ENCODE assay signal across 9 mouse cellular contexts in the genomic region with DNA sequence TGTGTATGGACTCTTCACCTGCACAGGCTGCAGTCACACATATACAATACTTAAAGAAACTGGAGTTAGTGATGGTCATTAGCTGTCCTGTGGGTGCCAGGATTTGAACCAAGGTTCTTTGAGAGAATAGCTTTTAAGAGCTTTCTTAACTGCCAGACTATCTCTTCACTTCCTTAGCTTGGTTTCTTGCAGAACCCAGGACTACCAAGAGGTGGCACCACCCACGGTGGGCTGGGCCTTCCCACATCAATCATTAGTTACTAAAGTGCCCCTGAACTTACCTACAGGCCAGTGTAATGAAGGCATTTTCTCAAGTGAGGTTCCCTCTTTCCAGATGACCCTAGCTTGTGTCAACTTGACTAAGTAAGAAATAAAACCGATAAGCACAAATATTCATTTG. TPM values are rescaled to one million over a fixed set of nuclear protein-coding genes. Genes with fewer than 3 reads are reported as not detected.
A peak's percentile ranks its signal among the peaks of the same experiment; 100 is the strongest.
DNase-seq lines count a peak whose midpoint lies in the region; ATAC-seq and TF ChIP-seq lines count a peak whose summit lies in the region.
"Had no signal": no experiment of that assay in that cellular context is flagged by ENCODE, and none has a peak within 500 bp of the region (broad histone marks: within the 10 kb centered on the region; RNA-seq: fewer than 3 reads in every experiment).

No protein-coding gene starts in this region.

- peak; percentile 50 for TF ChIP-seq CTCF in intestine, postnatal 0 days (IDR thresholded peaks at IDR 0.05; ENCODE audit: low read depth)
- TF ChIP-seq CTCF in ES-Bruce4 (IDR thresholded peaks at IDR 0.05; ENCODE audit: low read depth, low read length), result peak; percentile 57
- peak; percentile 48 for TF ChIP-seq CTCF in lung, postnatal 0 days (IDR thresholded peaks at IDR 0.05)

- DNase-seq in 416B (ENCODE audit: low read depth), result peak; percentile 57
- no peak for DNase-seq in lung, postnatal 0 days (ENCODE audit: low spot score)
- DNase-seq in left cerebral cortex, postnatal 25 days (ENCODE audit: low spot score in 2 of 2), result no peak
- DNase-seq: liver, embryonic 13.5 days had no signal

- WGBS in intestine, postnatal 0 days, result 71% methylated on average over 2 of the region's 2 CpGs
- 71% methylated on average over 2 of the region's 2 CpGs for WGBS in intestine, embryonic 15.5 days
- WGBS in lung, postnatal 0 days, result 62% methylated on average over 2 of the region's 2 CpGs
- 78% methylated on average over 2 of the region's 2 CpGs for WGBS in midbrain, embryonic 13.5 days

- ATAC-seq in intestine, postnatal 0 days, result no peak
- no peak for ATAC-seq in intestine, embryonic 15.5 days
- no peak for ATAC-seq in lung, postnatal 0 days
- no peak for ATAC-seq in midbrain, embryonic 13.5 days

- no peak for TF ChIP-seq EP300 in ES-Bruce4 (IDR thresholded peaks at IDR 0.05; ENCODE audit: insufficient read depth, low read depth, low read length)
- TF ChIP-seq EP300 in lung, postnatal 0 days (IDR thresholded peaks at IDR 0.05), result no peak

- no peaks in the 10 kb centered on the region for H3K9me3 ChIP-seq in intestine, postnatal 0 days (ENCODE audit: control insufficient read depth)
- H3K9me3 ChIP-seq in intestine, embryonic 15.5 days, result no peaks in the 10 kb centered on the region
- H3K9me3 ChIP-seq in ES-Bruce4 (replicated peaks; ENCODE audit: control insufficient read depth, insufficient read depth, low read length, poor library complexity, severe bottlenecking), result no peaks in the 10 kb centered on the region
- no peaks in the 10 kb centered on the region for H3K9me3 ChIP-seq in lung, postnatal 0 days (ENCODE audit: low read length)
- H3K9me3 ChIP-seq in midbrain, embryonic 13.5 days, result no peaks in the 10 kb centered on the region
- H3K9me3 ChIP-seq: liver, embryonic 13.5 days; neural tube, embryonic 13.5 days had no signal

- no peaks in the 10 kb centered on the region for H3K27me3 ChIP-seq in intestine, postnatal 0 days (replicated peaks; ENCODE audit: control insufficient read depth, insufficient read depth, low read length)
- no peaks in the 10 kb centered on the region for H3K27me3 ChIP-seq in intestine, embryonic 15.5 days (replicated peaks)
- no peaks in the 10 kb centered on the region for H3K27me3 ChIP-seq in ES-Bruce4 (ENCODE audit: control insufficient read depth, insufficient read depth, low read length, poor library complexity, severe bottlenecking)
- H3K27me3 ChIP-seq in lung, postnatal 0 days (replicated peaks; ENCODE audit: insufficient read depth, low read length), result no peaks in the 10 kb centered on the region
- no peaks in the 10 kb centered on the region for H3K27me3 ChIP-seq in midbrain, embryonic 13.5 days
- H3K27me3 ChIP-seq: liver, embryonic 13.5 days; neural tube, embryonic 13.5 days had no signal

- no peak overlapping the region for H3K9ac ChIP-seq in intestine, postnatal 0 days (ENCODE audit: low read depth, low read length)
- H3K9ac ChIP-seq in intestine, embryonic 15.5 days, result no peak overlapping the region
- no peak overlapping the region for H3K9ac ChIP-seq in ES-Bruce4 (ENCODE audit: low read depth, poor library complexity, severe bottlenecking)
- no peak overlapping the region for H3K9ac ChIP-seq in lung, postnatal 0 days (replicated peaks; ENCODE audit: low read depth)
- no peak overlapping the region for H3K9ac ChIP-seq in midbrain, embryonic 13.5 days (replicated peaks)

- no peaks in the 10 kb centered on the region for H3K36me3 ChIP-seq in intestine, postnatal 0 days (ENCODE audit: control insufficient read depth, insufficient read depth)
- no peaks in the 10 kb centered on the region for H3K36me3 ChIP-seq in intestine, embryonic 15.5 days
- no peaks in the 10 kb centered on the region for H3K36me3 ChIP-seq in ES-Bruce4 (ENCODE audit: control insufficient read depth, insufficient read depth, low read length, poor library complexity, severe bottlenecking)
- no peaks in the 10 kb centered on the region for H3K36me3 ChIP-seq in lung, postnatal 0 days (ENCODE audit: insufficient read depth, low read length)
- H3K36me3 ChIP-seq in midbrain, embryonic 13.5 days, result no peaks in the 10 kb centered on the region
- H3K36me3 ChIP-seq: liver, embryonic 13.5 days; neural tube, embryonic 13.5 days had no signal

- intact Hi-C loops in left cerebral cortex, postnatal 25 days (cut with DNase I), result no loop called here

- no peak overlapping the region for H3K27ac ChIP-seq in intestine, postnatal 0 days (ENCODE audit: low read depth, low read length)
- H3K27ac ChIP-seq in intestine, embryonic 15.5 days, result no peak overlapping the region
- no peak overlapping the region for H3K27ac ChIP-seq in ES-Bruce4 (ENCODE audit: insufficient read depth, low read length)
- no peak overlapping the region for H3K27ac ChIP-seq in lung, postnatal 0 days (ENCODE audit: low read length)
- H3K27ac ChIP-seq in midbrain, embryonic 13.5 days, result no peak overlapping the region
- H3K27ac ChIP-seq: liver, embryonic 13.5 days; neural tube, embryonic 13.5 days had no signal

- H3K4me1 ChIP-seq in intestine, postnatal 0 days (replicated peaks; ENCODE audit: control insufficient read depth, insufficient read depth, low read length), result no peaks in the 10 kb centered on the region
- peaks cover 16% of the 10 kb centered on the region; the same call in 1 of the 2 replicates for H3K4me1 ChIP-seq in intestine, embryonic 15.5 days (replicated peaks)
- H3K4me1 ChIP-seq in ES-Bruce4 (ENCODE audit: control insufficient read depth, insufficient read depth, low read length), result peaks cover 4% of the 10 kb centered on the region
- H3K4me1 ChIP-seq in lung, postnatal 0 days (ENCODE audit: insufficient read depth, low read depth, low read length), result no peaks in the 10 kb centered on the region; the same call in none of the 2 replicates
- H3K4me1 ChIP-seq in midbrain, embryonic 13.5 days (replicated peaks), result peaks cover 38% of the 10 kb centered on the region

- no peak overlapping the region for H3K4me3 ChIP-seq in intestine, postnatal 0 days (ENCODE audit: low read depth, low read length)
- no peak overlapping the region for H3K4me3 ChIP-seq in intestine, embryonic 15.5 days (replicated peaks)
- H3K4me3 ChIP-seq in ES-Bruce4 (ENCODE audit: low read depth, low read length), result no peak overlapping the region
- no peak overlapping the region for H3K4me3 ChIP-seq in lung, postnatal 0 days (ENCODE audit: low read depth, low read length)
- no peak overlapping the region for H3K4me3 ChIP-seq in midbrain, embryonic 13.5 days (replicated peaks)
- H3K4me3 ChIP-seq: neural tube, embryonic 13.5 days had no signal

- H3K4me2 ChIP-seq in intestine, postnatal 0 days (replicated peaks; ENCODE audit: low read depth), result no peak overlapping the region
- no peak overlapping the region for H3K4me2 ChIP-seq in intestine, embryonic 15.5 days (replicated peaks)
- H3K4me2 ChIP-seq in lung, postnatal 0 days (replicated peaks; ENCODE audit: low read depth, low read length), result no peak overlapping the region
- no peak overlapping the region for H3K4me2 ChIP-seq in midbrain, embryonic 13.5 days (replicated peaks)
- H3K4me2 ChIP-seq: neural tube, embryonic 13.5 days had no signal

- TF ChIP-seq POLR2A in ES-Bruce4 (IDR thresholded peaks at IDR 0.05; ENCODE audit: insufficient read depth, low read length), result no peak

RNA-seq across cellular contexts. Expression of a gene that starts 33.9 kb away (rescaled TPM):
- 117 and 120 TPM in 2 replicates for polyA plus RNA-seq in intestine, postnatal 0 days (2015; fragmentation: Nextera tagmentation; extraction: Ambion mirVana)
- polyA plus RNA-seq in intestine, embryonic 15.5 days (2015; fragmentation: Nextera tagmentation; extraction: Ambion mirVana), result 58.4 and 71.7 TPM in 2 replicates
- 79.1 and 93.9 TPM in 2 replicates for polyA plus RNA-seq in ES-Bruce4 (2011; ENCODE audit: insufficient read depth, insufficient read length, low read depth, missing spikeins)
- polyA plus RNA-seq in lung, postnatal 0 days (2015; fragmentation: Nextera tagmentation; extraction: Ambion mirVana), result 70.3 and 74.1 TPM in 2 replicates
- 10 to 100 TPM; 67.8 to 69.2 TPM for total RNA-seq in left cerebral cortex, postnatal 25 days (2021)
- 58.4 and 58.8 TPM in 2 replicates for polyA plus RNA-seq in midbrain, embryonic 13.5 days (2015; fragmentation: Nextera tagmentation; extraction: Ambion mirVana)
